Mouse (Mus musculus) retina, adult 2 months (tissue): Measurements from ENCODE around the gene Hibadh.
"Not testable (repeated sequence)": the region's sequence is repeated elsewhere in the genome, so short reads cannot be mapped to it uniquely, and the experiment has no call there.

Experiments used
- DNase-seq: peaks from one replicate; pipeline ENCODE4 v3.0.0-alpha.2; 2012; ENCODE audit warnings: low read depth, low spot score

The Hibadh gene

DNA sequence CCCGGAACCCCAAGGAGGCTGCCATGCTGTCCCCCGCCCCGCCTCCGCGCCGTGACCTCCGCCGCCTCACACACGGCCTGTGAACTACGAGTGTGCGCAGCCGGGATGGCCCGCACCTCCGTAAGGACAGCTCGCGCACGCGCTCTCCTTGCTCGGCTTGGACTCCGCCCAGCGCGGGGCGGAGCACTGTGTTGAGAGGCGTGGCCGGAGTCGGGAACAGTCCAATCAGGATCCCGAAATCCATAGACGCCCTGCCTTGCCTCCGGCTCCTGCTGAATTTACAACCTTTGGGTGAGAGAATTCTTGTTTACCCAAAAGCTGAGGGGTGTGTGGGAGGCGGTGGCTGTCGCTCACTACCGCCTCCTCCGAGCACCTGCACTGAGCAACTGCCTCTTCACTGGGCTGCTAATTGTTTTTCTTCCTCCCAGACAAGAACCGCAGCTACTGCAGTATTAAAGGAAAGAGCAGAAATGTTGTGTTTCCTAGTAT is at the start of gene Hibadh:
TSS of gene Hibadh (minus strand) at position 166 of the 489 bp plus-strand sequence.
- peak; percentile 91 for DNase-seq

DNA sequence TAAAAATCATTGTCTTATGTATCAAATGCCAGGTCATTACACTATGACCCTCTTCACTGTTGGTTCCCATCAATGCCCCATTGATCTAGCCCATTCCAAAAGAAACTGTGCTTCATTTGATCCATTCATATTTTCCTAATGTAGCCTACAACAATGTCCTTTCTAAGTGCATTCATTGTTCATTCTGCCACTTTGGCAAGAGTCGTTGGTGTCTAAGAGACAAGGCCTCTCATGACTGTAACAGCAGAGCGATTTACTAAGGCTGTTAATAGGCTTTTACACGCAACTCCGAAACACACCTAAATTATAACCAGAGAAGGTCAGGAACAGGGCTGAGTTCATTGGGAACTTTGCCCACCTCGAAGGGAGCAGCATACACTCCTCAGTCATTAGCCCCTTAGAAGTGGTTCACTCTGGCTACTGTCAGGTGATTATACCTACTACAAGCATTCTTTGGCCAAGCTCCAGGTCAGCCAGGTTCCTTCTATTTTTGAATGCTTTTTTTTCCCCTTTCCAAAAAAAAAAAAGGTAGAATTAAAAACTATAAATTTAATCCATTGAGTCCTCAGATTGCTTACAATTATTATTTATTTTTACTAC is 46.8 kb upstream of the Hibadh start:
- no peak for DNase-seq

DNA sequence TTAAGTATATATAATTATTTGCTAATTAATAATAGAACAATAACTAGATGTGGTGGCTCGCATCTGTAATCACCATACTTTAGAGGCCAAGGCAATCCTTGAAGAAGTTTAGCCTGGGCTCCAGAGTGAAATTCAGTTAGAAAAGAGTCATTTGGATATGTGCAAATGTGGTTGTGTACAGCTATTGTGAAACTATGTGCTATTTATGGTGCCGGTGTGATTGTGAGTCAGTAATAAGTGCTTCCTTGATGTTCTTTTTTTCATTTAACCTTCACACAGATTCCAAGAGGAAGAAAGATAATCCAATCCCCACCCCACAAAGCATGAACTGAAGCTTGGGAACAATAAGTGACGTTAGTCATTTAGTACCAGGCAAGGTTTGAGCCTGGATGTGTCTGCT is 42.4 kb upstream of the Hibadh start:
- no peak for DNase-seq

DNA sequence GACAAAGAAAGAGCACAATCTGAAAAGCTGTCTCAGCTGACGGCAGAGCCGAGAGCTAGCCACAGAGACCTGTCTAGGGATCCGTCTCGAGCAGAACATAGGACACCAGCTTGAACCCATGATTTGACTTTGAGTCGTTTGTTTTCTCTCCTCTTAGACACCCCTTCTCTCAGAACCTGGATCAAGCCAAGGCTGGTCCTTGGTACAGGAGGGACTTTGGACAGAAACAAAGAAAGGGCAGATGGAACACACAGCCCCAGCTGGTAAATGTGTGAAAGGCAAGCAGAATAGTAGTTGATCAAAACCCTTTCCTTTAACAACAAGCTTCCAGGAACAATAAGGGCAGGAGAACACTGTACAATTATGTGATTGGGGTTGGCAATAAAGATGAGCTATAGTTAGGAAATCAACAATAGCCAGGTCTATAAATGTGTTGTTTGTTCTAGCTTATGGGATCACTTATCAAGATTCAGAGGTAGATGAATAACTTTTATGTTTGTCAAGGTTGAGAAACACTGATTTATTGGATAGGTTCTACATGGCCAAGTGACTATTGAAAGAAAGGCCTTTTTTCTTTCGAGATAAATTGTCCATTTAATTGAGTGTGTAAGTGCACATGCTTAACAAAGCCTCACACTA is 41.8 kb upstream of the Hibadh start:
- DNase-seq: no peak

DNA sequence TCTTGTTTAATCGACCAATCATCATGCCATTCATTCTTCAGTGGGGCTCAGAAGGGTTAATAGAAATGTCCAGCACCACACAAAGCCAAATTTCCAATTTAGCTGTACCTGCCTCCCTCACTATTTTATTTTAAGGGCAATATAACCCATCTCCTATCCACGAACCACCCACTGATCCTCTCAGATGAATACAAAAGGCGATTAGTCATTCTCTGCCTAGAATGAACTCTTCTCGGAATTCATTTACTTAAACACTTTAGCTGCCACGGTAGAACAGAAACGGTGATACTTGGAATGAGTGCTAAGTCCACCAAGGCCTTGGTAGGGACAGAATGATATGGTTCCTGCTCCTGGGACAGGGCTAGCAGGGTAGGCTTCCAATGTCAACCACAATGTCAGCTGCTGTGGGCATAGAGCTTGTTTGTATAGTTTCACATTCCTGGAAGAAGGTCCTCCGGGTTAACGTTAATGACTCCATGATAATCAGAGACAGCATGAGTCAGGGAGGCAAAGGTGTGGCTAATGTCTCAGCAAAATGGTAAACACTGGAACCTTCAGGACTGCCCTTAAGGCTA is 40.4 kb upstream of the Hibadh start:
- DNase-seq: no peak

DNA sequence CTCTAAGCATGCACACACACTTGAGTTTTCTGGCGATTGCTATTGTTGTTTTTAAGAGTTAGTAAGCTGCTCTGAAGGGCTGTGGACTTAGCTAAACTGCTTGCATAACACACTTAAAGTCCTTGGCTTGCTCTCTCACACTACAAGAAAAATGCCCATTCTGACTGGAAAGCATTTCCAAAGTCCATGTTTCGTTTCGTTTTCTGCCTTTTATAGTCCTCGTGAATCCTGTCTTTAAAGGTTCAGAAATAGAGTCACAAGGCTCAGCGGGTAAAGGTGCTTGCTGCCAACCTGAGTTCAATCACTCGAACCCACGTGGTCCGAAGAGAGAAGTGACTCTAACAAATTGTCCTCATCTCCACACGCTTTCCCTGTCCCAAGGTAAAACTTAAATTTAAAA is 39.4 kb upstream of the Hibadh start:
- no peak for DNase-seq

DNA sequence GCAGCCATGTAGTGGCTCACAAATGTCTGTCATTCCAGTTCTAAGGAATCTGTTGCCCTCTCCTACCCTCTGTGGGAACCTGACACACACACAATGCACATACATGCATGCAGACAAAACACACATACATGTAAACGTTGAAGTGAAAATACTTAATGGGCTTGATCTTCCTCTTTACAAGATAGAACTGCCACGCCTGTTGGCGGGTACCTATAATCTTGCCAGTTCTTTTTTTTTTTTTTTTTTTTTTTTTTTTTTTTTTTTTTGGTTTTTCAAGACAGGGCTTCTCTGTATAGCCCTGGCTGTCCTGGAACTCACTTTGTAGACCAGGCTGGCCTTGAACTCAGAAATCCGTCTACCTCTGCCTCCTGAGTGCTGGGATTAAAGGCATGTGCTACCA is 37.3 kb upstream of the Hibadh start:
- not testable (repeated sequence) for DNase-seq

DNA sequence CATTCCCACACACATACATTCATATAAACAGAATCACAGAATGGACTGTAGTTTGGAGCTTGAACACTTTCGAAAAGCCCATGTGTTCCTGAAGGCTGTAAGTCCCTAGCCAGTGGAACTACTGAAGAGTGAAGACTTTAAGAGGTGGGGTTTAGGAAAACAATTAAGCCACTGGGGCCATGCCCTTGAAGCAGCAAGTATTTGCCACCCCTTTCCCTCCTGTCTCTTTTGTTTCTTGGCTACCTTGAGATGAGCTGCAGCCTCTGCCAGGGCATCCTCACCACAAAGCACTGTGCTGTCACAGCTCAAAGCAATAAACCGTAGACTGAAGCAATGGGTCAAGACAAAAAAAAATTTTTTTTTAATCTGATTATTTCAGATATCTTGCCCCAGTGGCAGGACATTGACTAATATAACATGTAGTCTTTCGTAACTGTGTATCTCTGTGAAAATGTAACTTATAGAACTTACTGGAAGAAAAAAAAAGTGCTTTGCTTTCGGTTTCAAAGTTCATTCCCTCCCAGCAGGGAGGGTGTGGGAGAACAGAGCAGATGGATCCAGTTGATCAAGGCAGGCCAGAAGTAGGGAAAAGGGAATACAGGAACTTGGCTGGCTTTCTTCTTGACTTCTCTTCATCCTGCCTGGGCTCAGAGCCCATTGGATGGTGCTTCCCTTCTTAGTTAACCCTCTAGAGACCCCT is 35.2 kb upstream of the Hibadh start:
- DNase-seq: no peak

DNA sequence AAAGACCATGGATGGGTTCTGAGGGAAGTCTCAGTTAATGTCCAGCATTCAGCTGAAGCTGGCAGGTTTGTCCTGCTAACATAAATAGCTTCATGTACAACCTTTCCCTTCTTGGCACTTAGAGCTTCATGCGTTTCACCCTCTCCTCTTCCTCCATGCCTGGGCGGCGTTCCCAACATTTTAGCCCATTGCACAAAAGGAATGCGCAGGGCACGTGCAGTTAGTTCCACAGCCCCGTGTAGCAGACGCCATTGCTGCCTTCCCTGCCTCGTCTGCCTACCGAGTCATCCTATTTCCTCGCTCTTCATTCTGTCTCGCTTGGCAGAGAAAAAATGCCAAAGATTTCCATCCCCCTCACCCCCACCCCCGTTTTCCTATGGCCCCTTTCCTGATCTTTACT is 34.4 kb upstream of the Hibadh start:
- DNase-seq: no peak

DNA sequence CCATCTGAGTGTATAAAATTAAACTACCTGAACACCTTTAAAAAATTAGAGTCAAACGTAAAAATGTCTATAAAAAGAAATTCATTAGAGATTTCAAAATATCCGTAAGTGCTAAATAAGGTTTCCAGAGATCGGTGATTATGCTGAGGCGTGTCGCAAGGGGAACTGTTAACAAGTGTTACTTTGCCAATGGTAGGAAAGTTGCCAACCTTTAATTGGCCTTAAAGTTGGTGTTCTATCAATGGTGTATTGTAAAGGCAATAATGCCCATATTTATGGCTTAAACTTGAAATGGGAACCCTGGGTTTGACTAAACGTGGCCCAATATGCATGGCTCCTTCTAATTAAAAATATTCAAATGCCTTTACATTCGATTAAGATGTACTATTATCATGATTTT is 33.5 kb upstream of the Hibadh start:
- DNase-seq: no peak

DNA sequence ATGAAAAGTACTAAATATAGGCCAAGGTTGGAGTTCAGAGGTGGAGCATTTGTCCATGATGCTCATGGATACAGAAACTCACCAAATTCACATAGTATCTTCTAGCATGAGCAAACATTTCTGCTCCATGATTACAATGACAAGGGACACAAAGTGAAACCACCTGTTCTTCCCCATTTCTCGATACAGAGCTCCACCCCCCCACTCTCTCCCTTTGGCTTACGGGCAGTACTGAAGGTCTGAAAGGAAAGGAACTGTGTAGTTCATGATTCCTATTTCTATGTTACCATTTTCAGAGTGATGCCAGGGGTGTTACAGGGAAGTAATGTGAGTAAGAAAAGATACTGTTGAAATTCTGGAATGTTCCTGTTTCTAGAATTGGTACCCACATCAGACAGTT is 32.4 kb upstream of the Hibadh start:
- DNase-seq: no peak

DNA sequence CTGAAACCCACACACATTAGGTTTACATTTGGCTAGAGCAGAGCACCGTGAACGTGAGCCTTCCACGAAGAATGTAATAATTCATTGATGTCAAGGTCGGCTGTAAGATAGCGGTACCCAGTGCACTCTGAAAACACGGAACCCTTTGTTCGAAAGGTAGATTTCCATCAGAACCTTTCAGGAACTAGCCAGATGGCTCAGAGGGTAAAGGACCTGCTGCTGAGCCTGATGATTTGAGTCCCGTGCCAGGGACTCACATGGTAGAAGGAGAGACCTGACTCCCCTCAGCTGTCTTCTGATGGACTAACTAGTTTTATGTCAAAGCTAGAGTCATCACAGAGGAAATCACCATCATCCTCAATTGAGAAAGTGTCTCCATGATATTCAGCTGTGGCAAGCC is 31.6 kb upstream of the Hibadh start:
- no peak for DNase-seq

DNA sequence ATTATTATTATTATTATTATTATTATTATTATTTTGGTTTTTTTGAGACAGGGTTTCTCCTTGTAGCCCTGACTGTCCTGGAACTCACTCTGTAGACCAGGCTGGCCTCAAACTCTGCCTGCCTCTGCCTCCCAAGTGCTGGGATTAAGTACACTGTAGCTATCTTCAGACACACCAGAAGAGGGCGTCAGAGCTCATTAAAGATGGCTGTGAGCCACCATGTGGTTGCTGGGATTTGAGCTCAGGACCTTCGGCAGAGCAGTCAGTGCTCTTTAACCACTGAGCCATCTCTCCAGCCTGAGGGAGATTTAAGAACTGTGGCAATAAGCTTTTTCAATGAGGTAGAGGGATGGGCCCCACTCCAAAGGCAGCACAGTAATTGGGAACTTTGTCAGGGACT is 29.7 kb upstream of the Hibadh start:
- not testable (repeated sequence) for DNase-seq

DNA sequence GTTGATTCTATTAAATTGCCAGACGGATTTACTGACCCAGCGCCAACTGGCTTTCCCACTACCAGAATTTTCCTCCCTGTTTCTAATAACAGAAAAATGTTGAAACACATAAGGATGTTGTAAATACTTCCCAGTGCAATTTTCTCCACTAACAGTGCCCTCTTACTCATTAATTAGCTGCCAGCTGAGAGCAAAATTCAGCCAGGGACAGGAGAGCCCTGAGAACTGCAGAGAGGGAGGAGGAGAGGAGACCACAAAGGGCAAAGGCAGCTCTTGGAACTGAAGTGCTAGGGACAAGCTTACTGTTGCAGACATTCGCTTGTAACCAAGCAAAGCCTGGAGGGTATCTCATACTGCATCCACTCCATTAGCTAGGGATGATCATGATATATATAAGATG is 27.5 kb upstream of the Hibadh start:
- no peak for DNase-seq

DNA sequence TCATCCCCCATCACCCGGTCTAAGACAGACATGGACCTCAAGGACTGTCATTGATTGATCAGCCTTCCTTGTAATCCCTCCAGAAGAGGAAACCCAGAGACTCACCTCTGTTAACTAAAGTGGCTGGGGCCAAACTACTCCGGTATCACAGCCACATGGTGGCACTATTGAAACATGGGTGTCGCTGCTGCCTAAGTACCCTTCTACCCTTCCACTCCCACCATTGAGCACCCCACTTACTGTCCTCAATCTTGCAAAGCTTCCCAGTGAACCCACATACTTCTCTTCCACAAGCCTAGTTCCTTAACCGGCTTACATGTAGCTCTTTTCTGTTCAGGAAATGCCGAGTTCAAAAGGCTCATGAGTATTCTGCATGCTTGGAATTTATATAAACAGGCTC is 22.8 kb upstream of the Hibadh start:
- DNase-seq: no peak

DNA sequence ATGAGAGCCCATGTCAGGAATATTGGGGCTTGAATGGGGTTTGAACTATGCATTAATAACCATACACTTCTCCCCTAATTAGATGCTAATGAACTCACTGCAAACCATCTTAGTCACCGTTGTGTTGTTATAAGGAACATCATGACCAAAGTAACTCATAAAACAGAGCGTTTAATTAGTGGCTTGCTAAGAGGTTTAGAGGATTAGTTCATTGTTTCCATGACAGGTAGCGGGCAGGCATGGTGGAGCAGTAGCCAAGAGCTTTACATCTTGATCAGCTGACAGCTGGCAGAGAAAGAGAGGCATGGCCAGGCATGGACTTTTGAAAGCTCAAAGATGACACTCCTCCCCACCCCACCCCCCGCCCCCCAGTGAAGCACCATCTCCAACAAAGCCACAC is 15.1 kb upstream of the Hibadh start:
- no peak for DNase-seq

DNA sequence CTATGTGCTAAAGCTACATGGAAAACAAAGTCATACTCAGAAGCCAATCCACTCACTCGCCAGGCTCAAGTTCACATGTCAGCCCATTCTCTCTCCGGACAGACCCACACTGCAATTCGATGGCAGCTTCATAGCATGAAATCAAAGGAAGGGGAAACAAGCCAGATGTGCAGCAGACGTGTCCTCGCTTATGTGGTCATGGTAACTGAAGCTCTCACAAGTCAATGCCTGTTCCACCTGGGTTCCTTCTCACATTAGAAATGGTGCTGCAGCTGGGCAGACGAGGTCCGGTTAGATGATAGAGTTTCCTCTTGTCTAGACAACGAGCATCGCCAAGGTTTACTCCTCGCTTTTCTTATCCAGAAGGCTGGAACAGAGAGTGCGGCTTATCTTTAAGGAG is 8.6 kb upstream of the Hibadh start:
- DNase-seq: no peak

DNA sequence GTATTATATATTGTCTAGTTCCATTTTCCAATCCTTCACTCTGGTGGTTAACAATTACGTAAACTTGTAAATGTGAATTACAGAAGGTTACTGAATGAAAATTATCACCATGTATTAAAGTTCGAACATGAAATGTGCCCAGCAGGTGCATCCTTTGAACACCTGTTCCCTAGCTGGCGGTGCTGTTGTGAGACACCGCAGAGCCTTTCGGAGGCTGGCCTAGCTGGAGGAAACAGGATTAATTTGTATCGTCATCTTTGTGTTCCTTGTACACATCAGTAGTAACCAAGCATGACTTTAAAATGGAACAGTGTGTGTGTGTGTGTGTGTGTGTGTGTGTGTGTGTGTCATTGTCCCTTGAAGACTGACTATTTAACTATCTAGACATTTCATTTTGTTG is 7.8 kb upstream of the Hibadh start:
- DNase-seq: no peak

DNA sequence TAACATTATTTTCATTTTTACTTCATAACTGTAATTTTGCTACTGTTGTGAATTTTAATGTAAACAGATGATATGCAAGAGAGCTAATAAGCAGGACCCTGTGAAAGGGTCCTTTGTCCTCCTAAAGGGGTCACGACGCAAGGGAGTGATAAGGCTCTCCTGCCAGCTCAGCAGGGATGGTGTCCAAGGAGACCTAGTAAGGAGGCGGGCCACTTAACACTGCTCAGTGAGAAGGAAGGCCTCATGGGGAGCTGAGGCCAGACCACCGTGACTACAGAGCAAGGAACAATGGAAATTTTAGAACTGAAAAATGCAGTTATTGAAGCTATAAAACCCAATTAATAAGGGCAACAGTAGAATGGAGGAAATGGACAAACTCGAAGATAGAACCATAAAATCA is 5.7 kb upstream of the Hibadh start:
- no peak for DNase-seq

DNA sequence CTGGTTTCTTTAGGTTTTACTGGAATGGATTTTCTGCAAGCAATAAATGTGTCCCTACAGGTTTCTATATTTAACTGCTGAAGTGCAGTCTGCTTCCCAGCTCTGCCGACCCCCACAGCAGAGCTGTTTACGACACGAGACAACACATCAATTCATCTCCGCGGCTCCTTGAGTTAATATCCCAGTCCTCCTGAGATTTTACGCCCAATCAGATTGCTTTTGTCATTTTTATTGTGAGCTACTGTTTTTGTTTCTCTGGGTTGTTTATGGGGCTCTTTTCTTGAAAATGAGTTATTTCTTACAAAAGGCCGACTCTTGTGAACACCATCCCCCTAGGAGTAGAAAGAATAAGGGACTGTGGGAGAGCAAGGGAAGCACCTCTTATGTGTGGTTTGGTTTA is 2.0 kb upstream of the Hibadh start:
- DNase-seq: no peak

DNA sequence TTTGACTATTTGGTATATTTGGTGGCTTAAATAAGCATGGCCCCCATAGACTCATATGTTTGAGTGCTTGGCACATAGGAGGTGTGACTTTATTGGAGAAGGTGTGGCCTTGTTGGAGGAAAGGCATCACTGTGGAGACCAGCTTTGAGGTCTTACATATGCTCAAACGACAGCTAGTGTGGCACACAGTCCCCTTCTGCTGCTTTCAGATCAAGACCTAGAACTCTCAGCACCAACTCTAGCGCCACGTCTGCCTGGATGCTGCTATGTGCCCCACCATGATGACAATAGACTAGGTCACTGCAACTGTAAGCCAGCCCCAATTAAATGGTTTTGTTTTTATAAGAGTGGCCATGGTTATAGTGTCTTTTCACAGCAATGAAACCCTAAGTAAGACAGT is 887 bp upstream of the Hibadh start:
- DNase-seq: no peak

DNA sequence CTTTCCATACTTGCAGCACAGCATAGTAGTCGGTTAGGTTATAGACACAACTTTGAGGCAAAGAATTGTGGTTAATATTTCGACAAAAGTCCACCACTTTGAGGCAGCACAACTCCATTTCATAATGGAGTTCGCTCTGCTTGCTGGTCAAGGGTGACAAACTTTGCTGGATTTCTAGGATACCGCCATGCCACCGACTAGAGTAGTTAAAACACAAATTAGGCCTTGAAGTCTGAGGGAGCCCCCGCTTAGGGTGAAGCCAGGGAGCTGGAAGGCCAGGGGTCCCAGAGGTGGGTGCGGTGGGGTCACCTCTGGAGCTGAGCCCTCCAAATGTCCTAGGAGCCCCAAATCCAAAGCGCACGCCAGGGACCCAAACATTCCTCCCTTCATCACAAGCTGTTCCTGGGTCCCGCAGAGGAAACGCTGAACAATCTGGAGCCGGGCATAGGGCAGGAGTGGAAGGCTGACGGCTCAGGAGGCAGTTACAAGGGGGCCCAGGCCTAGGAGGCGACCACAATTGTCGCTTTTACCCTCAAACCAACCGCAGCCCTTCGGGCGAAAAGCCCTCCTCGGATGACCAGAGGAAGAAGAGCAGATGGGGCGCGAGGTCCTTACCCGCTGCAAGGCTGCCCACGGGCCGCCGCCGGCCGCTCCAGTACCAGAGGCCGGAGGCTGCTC is 504 bp downstream of the Hibadh start:
- DNase-seq: no peak
